Mouse (Mus musculus) spleen, adult 12 weeks (tissue): ENCODE results near the gene Olfr606.
"Not testable (repeated sequence)": the region's sequence is repeated elsewhere in the genome, so short reads cannot be mapped to it uniquely, and the experiment has no call there.

Experiments
- DNase-seq: peaks from one replicate; pipeline ENCODE4 v3.0.0; 2022; ENCODE audit warnings: low spot score

Gene Olfr606

DNA sequence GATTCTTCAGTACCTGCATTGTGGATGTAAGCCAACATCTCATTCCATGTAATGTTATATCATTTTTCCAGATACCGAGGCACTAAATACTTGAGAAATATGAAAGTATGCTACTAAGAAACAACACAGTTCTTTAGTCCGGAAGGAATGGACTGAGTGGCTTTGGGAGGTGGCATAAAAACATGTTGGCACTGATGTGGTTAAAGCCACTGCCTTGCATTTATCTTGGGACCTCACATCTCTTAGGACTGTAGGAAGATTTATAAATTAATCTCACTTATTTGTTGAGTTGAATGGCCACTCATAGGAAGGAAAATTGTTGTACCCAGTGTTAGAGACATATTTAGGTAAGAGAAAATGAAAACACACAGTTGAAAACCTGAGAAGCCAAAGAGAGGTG is at the start of gene Olfr606:
TSS of gene Olfr606 (plus strand) at position 301 of the 400 bp plus-strand sequence.
- DNase-seq = no peak

GRCm38 (mm10) chr7:103406521-103407055 is 42.3 kb upstream of the Olfr606 start:
- not testable (repeated sequence) for DNase-seq

GRCm38 (mm10) chr7:103414772-103415171 is 34.1 kb upstream of the Olfr606 start, which contains the start of gene Usp17lc:
TSS of gene Usp17lc (plus strand) at chr7:103415072.
- DNase-seq = not testable (repeated sequence)

GRCm38 (mm10) chr7:103445339-103445738 is 3.5 kb upstream of the Olfr606 start, which contains the start of gene Olfr605:
TSS of gene Olfr605 (minus strand) at chr7:103445439.
- no peak for DNase-seq

- DNase-seq = no peak
Observed at GRCm38 (mm10) chr7:103460590-103460989, 11.7 kb downstream of the Olfr606 start.

GRCm38 (mm10) chr7:103469577-103469976 is 20.7 kb downstream of the Olfr606 start, which contains the start of gene Olfr608:
TSS of gene Olfr608 (plus strand) at chr7:103469877.
- no peak for DNase-seq

GRCm38 (mm10) chr7:103477106-103477505 is 28.3 kb downstream of the Olfr606 start:
- not testable (repeated sequence) for DNase-seq

- DNase-seq = no peak
Observed at GRCm38 (mm10) chr7:103497962-103498361, 49.1 kb downstream of the Olfr606 start, which contains the start of gene Olfr609. TSS of gene Olfr609 (minus strand) at chr7:103498062.
